Mouse (Mus musculus): ENCODE measurements at regions not wholly inside any gene's neighbourhood (a gene's known extent, or its start where the extent isn't known, plus 50 kb on each side); places are given as distances from the start of the nearest gene placed in this dataset.

DNA sequence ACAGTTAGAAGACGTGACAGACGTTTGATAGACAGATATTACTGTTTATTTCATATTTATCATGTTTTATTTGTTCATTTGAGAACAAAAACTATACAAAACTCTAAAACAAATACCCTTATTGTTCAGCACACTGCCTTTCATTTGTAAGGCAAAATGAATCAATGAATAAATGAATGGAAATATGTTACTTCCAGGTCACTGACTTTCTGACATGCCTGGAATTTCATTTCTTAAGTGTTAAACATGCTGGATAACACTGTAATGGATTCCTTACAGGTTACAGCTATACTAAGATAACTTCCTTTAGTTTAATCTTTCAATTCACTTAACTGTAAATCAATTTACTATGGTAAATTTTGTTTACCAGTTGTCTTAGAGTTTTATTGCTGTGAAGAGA lies 707.3 kb upstream of the Foxg1 start:
- ATAC-seq (replicated peaks; ENCODE audit: low read depth, poor library complexity, severe bottlenecking), result no peak

DNA sequence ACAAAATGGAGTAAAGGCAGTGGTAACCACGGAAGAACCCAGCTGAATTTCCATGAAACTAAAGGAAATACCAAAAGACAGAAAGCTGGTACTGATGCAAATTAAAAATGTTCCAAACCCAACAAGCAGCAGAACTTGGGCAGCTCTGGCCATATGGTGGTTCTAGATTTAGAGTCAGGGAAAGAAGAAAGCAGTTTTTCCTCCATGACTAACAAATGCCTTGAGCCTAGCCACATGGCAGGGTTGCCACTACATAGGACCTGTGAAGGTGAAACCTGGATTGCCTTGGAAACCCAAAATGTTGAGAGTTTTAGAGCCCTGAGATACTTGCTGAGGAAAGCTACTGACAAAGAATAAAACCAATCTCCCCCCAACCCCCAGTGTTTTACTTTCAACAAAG lies 701.5 kb upstream of the Foxg1 start:
- no peak for ATAC-seq (replicated peaks; ENCODE audit: low read depth, poor library complexity, severe bottlenecking)

DNA sequence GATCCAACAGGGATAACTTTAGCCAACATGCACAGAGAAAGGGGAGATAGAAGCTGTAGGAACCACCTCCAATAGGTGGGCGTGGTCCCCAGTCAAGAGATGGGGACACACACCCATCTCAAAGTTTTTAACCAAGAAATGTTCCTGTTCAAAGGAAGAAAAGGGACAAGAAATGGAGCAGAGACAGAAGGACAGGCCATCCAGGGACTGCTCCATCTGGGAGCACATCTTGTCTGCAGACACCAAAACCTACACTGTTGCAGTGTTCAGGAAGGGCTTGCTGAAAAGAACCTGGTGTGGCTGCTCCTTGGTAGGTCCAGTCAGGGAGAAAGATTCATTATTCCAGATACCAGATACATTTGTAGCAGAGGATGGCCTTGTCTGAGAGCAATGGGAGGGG lies 676.5 kb upstream of the Foxg1 start:
- no peak for ATAC-seq (replicated peaks; ENCODE audit: low read depth, poor library complexity, severe bottlenecking)

DNA sequence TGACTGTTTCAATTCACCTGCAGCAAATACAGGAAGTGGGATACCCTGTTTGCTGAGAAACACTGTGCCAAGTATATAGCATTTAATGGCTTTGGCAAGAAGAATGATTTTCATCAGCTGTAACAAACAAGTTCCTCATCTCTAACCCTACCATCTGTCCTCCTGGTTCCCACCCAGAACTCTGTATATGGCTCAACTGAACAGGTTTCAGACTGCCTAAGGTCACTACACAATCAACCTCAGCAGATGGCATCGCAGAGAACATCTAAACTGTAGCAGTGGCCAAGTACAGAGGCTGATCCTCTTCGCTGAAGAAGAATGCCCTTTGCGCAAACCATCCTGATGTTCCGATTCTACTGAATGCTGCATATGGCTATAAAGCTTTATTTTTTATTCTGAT lies 668.8 kb upstream of the Foxg1 start:
- no peak for ATAC-seq (replicated peaks; ENCODE audit: low read depth, poor library complexity, severe bottlenecking)

DNA sequence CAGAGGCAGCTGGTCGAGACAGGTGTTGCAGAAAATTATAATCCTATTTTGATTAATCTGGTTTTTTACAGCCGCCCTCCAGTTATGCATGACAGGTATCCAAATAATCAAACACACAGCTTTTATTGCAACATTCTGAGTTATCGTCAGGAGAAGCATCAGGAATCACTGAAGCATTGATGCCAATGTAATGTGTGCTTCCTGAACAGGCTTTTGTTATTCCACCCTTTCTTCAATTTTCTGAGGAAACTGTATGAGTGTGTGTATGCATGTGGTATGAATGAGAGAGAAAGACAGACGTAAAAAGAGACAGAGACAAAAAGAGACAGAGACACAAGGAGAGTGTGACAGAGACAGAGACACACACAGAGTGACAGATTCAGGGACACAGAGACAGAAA lies 652.6 kb upstream of the Foxg1 start:
- ATAC-seq (replicated peaks; ENCODE audit: low read depth, poor library complexity, severe bottlenecking), result no peak

DNA sequence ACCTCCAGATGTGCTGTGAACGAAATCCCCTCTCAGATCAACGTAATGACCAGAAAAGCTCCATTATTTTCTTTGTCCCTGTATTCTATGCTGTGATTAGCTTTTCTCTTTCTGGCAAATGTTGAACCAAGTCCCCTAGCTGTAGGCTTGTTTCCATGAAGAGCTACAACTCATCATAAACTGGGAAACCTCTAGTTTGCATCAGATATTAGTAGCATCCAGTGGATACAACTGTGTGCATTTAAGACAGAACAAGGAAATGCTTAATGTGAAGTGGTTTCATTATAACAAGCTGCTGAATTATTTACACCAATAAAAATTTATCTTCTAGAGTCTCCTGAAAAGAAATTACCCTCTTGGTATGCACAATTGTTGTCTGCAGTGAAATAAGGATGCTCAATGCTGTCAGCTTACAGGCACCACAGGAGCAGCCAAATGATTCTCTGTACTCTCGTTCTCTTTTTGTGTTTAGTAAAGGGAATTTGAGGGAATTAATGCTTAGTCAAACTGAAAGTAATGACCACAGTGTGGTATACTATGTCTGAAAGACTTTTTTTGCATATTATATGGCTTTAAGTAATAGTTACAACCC lies 623.6 kb upstream of the Foxg1 start:
- no peak for ATAC-seq (replicated peaks; ENCODE audit: low read depth, poor library complexity, severe bottlenecking)

Data from common myeloid progenitor, adult 5-6 weeks (primary cell).